Mouse (Mus musculus) heart, adult 2 months (tissue): ENCODE measurements around the gene Pbx2.

Experiments
- CTCF ChIP-seq: fragments of 200-600 bp; IDR thresholded peaks from 2 replicates; pipeline ENCODE4 v1.8.1; 2022; ENCODE audit warnings: antibody characterized with exemption, mild to moderate bottlenecking, moderate library complexity
- EP300 ChIP-seq: fragments of 200-500 bp; IDR thresholded peaks from 2 replicates; pipeline ENCODE4 v1.6.1; 2011; ENCODE audit warnings: low read depth, low read length, control low read depth; ENCODE audit not compliant: insufficient read depth
- POLR2A ChIP-seq: fragments of 200-500 bp; IDR thresholded peaks from 2 replicates; pipeline ENCODE4 v1.6.1; 2011; ENCODE audit warnings: mild to moderate bottlenecking, low read depth, low read length, control low read depth; ENCODE audit not compliant: insufficient read depth

DNA sequence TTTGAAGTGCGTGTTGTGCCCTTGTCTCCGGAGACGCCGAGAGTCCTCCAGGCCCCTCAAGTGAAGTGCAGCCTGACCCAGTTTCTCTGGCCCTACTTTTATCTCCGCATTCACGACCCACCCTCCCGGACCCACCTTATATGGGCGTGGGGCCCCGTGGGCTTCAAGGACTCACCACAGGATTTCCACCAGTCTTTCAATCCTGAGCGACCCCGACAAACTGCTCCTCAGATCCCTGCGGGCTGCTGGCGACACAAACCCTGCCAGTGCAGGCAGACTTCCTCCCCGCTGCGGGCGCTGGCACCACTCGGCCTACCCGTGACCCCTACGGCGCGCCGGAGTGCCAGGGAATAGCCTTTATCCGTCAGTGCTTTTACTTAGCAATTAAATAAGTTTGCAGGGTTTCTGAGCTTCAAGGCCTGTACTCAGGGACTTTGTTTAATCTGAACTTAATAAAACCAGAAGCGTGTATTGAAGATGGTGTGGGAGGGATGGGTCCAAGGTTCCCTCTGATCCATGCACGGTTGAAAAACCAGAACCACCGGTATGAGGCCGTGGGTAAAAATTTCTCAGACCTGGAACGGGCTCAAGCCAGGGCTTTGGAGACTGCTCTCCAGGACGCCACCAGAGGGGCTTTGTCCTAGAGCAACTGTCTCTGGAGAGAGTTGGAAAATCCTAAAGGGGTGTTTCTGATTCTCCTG, 37.0 kb downstream of the Pbx2 start, which contains the start of gene Ppt2:
- TF ChIP-seq POLR2A (no peak), EP300 (no peak), CTCF (no peak)
